ENCODE assay signal across 11 mouse cellular contexts in the genomic region with DNA sequence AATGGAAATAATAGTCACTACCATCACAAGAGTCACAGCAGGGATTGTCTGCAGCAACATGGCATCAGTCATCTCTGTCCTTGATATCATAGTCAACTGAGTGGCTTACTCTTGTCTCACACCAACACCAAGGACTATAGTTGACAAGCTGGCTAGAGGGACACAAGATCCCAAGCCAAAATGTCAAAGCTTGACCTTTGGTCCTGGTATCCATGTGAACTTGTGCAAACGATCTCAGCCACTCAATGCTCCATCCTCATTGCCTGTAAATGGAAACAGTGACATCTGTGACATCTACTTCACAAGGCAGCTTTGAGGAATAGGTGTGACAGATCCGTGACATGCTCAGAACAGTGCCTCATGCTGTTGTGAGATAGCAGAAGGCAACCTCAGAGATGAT.
"Had no signal": no experiment of that assay in that cellular context is flagged by ENCODE, and none has a peak within 500 bp of the region (broad histone marks: within the 10 kb centered on the region; RNA-seq: fewer than 3 reads in every experiment).

No protein-coding gene starts in this region.

- H3K36me3 ChIP-seq: limb, embryonic 10.5 days; liver, embryonic 12.5 days; midbrain, embryonic 13.5 days; stomach, embryonic 15.5 days had no signal

- H3K9me3 ChIP-seq: limb, embryonic 10.5 days; liver, embryonic 12.5 days; midbrain, embryonic 13.5 days; stomach, embryonic 15.5 days had no signal

- H3K4me1 ChIP-seq: liver, embryonic 12.5 days had no signal

- H3K27me3 ChIP-seq: liver, embryonic 12.5 days; midbrain, embryonic 13.5 days; stomach, embryonic 15.5 days had no signal

- ATAC-seq: liver, embryonic 12.5 days; midbrain, embryonic 13.5 days had no signal

- DNase-seq: kidney, adult 8-10 months; kidney, postnatal 25 days; right cerebral cortex, postnatal 14 days; thymus, adult 2 months; thymus, postnatal 25 days had no signal

- H3K9ac ChIP-seq: liver, embryonic 12.5 days; midbrain, embryonic 13.5 days; stomach, embryonic 15.5 days had no signal

- H3K4me3 ChIP-seq: left cerebral cortex, adult 2 months; limb, embryonic 10.5 days; liver, embryonic 12.5 days; midbrain, embryonic 13.5 days; stomach, embryonic 15.5 days had no signal

- H3K4me2 ChIP-seq: liver, embryonic 12.5 days; midbrain, embryonic 13.5 days; stomach, embryonic 15.5 days had no signal

- H3K27ac ChIP-seq: left cerebral cortex, adult 2 months; limb, embryonic 10.5 days; liver, embryonic 12.5 days; macrophage; midbrain, embryonic 13.5 days; stomach, embryonic 15.5 days had no signal
